Mouse (Mus musculus) MEL (cell line): ENCODE measurements around the gene Ccdc162. TPM values are rescaled to one million over a fixed set of nuclear protein-coding genes. Genes with fewer than 3 reads are reported as not detected.

ENCODE experiments used
- DNase-seq: peaks from one replicate; pipeline ENCODE4 v3.0.0; 2011; ENCODE audit warnings: low read depth, low spot score
- H3K27ac ChIP-seq: 2 replicates; pipeline ENCODE4 v1.5.1; 2012; ENCODE audit warnings: low read depth, mild to moderate bottlenecking, control low read depth, low read length, moderate library complexity; ENCODE audit not compliant: control insufficient read depth
- H3K27me3 ChIP-seq, 2 experiments: fragments of 150-350 bp in 1 of 2; sonication (generic) in 1 of 2; 2 replicates each; pipeline ENCODE4 v1.6.1; 2012; ENCODE audit warnings: low read length in 2 of 2, mild to moderate bottlenecking in 2 of 2, improper control_type of control experiment in 1 of 2, moderate library complexity in 1 of 2; ENCODE audit not compliant: insufficient read depth in 2 of 2, control insufficient read depth in 1 of 2
- H3K36me3 ChIP-seq, 2 experiments: 2 replicates each; pipeline ENCODE4 v1.6.1; 2012 to 2014; ENCODE audit warnings: low read length in 2 of 2, improper control_type of control experiment in 1 of 2, inconsistent platforms in 1 of 2, mild to moderate bottlenecking in 1 of 2; ENCODE audit not compliant: insufficient read depth in 2 of 2, control insufficient read depth in 1 of 2
- H3K4me1 ChIP-seq, 2 experiments: fragments of 150-350 bp in 1 of 2; sonication (generic) in 1 of 2; 2 replicates each; pipeline ENCODE4 v1.6.1; 2012; ENCODE audit warnings: low read length in 2 of 2, improper control_type of control experiment in 1 of 2, mild to moderate bottlenecking in 1 of 2; ENCODE audit not compliant: insufficient read depth in 2 of 2, control insufficient read depth in 1 of 2
- H3K4me3 ChIP-seq, 2 experiments: fragments of 150-350 bp in 1 of 2; sonication (generic) in 1 of 2; 2 replicates each; pipeline ENCODE4 v1.5.1; 2012; ENCODE audit warnings: low read depth in 2 of 2, low read length in 2 of 2, mild to moderate bottlenecking in 2 of 2, moderate library complexity in 2 of 2, control low read depth in 1 of 2, improper control_type of control experiment in 1 of 2; ENCODE audit not compliant: control insufficient read depth in 1 of 2, insufficient read depth in 1 of 2
- H3K79me2 ChIP-seq: 2 replicates; pipeline ENCODE4 v1.6.1; 2012; ENCODE audit warnings: mild to moderate bottlenecking, low read length, moderate library complexity; ENCODE audit not compliant: control insufficient read depth, poor library complexity, insufficient read depth
- H3K9ac ChIP-seq: 2 replicates; pipeline ENCODE4 v1.6.1; 2012; ENCODE audit warnings: low read depth, mild to moderate bottlenecking, control low read depth, low read length, moderate library complexity; ENCODE audit not compliant: control insufficient read depth, poor library complexity, severe bottlenecking
- H3K9me3 ChIP-seq: fragments of 150-350 bp; sonication (generic); replicated peaks from 2 replicates; pipeline ENCODE4 v1.6.1; 2012; ENCODE audit warnings: mild to moderate bottlenecking, low read length, improper control_type of control experiment, moderate library complexity; ENCODE audit not compliant: insufficient read depth
- BHLHE40 ChIP-seq: IDR thresholded peaks from 2 replicates; pipeline ENCODE4 v1.6.1; 2012; ENCODE audit warnings: low read depth, mild to moderate bottlenecking, inconsistent platforms, low read length, improper control_type of control experiment, borderline replicate concordance
- CHD2 ChIP-seq: IDR thresholded peaks from 2 replicates; pipeline ENCODE4 v1.6.1; 2011; ENCODE audit warnings: low read length, improper control_type of control experiment
- EP300 ChIP-seq, 2 experiments: IDR thresholded peaks; 2 replicates each; pipeline ENCODE4 v1.6.1; 2011; ENCODE audit warnings: improper control_type of control experiment in 2 of 2, low read length in 2 of 2, low read depth in 1 of 2, mild to moderate bottlenecking in 1 of 2
- ETS1 ChIP-seq: IDR thresholded peaks from 2 replicates; pipeline ENCODE4 v1.6.1; 2012; ENCODE audit warnings: low read depth, mild to moderate bottlenecking, inconsistent platforms, low read length, improper control_type of control experiment, moderate library complexity
- HCFC1 ChIP-seq: IDR thresholded peaks from 2 replicates; pipeline ENCODE4 v1.6.1; 2012; ENCODE audit warnings: low read depth, mild to moderate bottlenecking, inconsistent platforms, low read length, improper control_type of control experiment, moderate library complexity
- KAT2A ChIP-seq: conservative IDR thresholded peaks from 2 replicates; pipeline ENCODE4 v1.6.1; 2012; ENCODE audit warnings: low read depth, low read length, improper control_type of control experiment, inconsistent platforms
- MAFK ChIP-seq: IDR thresholded peaks from 2 replicates; pipeline ENCODE4 v1.6.1; 2011; ENCODE audit warnings: low read depth, mild to moderate bottlenecking, low read length, improper control_type of control experiment, borderline replicate concordance
- MAX ChIP-seq: IDR thresholded peaks from 2 replicates; pipeline ENCODE4 v1.6.1; 2011; ENCODE audit warnings: low read length, improper control_type of control experiment
- MEF2A ChIP-seq: IDR thresholded peaks from 2 replicates; pipeline ENCODE4 v1.6.1; 2014; ENCODE audit warnings: low read depth, mild to moderate bottlenecking, inconsistent platforms, low read length, improper control_type of control experiment; ENCODE audit not compliant: poor library complexity, insufficient replicate concordance, severe bottlenecking; ENCODE audit errors: extremely low read depth
- MXI1 ChIP-seq: IDR thresholded peaks from 2 replicates; pipeline ENCODE4 v1.6.1; 2011; ENCODE audit warnings: mild to moderate bottlenecking, low read depth, low read length, improper control_type of control experiment
- MYB ChIP-seq: IDR thresholded peaks from 2 replicates; pipeline ENCODE4 v1.6.1; 2011; ENCODE audit warnings: mild to moderate bottlenecking, low read depth, low read length, improper control_type of control experiment
- NRF1 ChIP-seq: IDR thresholded peaks from 2 replicates; pipeline ENCODE4 v1.6.1; 2014; ENCODE audit warnings: low read depth, mild to moderate bottlenecking, inconsistent platforms, low read length, improper control_type of control experiment, moderate library complexity; ENCODE audit not compliant: poor library complexity, insufficient read depth, severe bottlenecking
- POLR2AphosphoS5 ChIP-seq: IDR thresholded peaks from 2 replicates; pipeline ENCODE4 v1.6.1; 2012; ENCODE audit warnings: low read depth, borderline replicate concordance, mild to moderate bottlenecking, inconsistent platforms, low read length, moderate library complexity, mixed read lengths
- RAD21 ChIP-seq: IDR thresholded peaks from 2 replicates; pipeline ENCODE4 v1.6.1; 2011; ENCODE audit warnings: mild to moderate bottlenecking, low read depth, low read length, improper control_type of control experiment
- RCOR1 ChIP-seq: IDR thresholded peaks from 2 replicates; pipeline ENCODE4 v1.6.1; 2012; ENCODE audit warnings: low read depth, mild to moderate bottlenecking, inconsistent platforms, low read length, improper control_type of control experiment
- SIN3A ChIP-seq: IDR thresholded peaks from 2 replicates; pipeline ENCODE4 v1.6.1; 2012; ENCODE audit warnings: low read length, improper control_type of control experiment, inconsistent platforms
- SMC3 ChIP-seq: IDR thresholded peaks from 2 replicates; pipeline ENCODE4 v1.6.1; 2011; ENCODE audit warnings: low read depth, low read length, improper control_type of control experiment
- TBP ChIP-seq: IDR thresholded peaks from 2 replicates; pipeline ENCODE4 v1.8.0; 2011; ENCODE audit warnings: low read depth, low read length, improper control_type of control experiment
- TCF12 ChIP-seq: IDR thresholded peaks from 2 replicates; pipeline ENCODE4 v1.6.1; 2014; ENCODE audit warnings: low read depth, mild to moderate bottlenecking, inconsistent platforms, low read length, improper control_type of control experiment, moderate library complexity
- UBTF ChIP-seq: IDR thresholded peaks from 2 replicates; pipeline ENCODE4 v1.6.1; 2012; ENCODE audit warnings: low read depth, mild to moderate bottlenecking, inconsistent platforms, low read length, improper control_type of control experiment, moderate library complexity, borderline replicate concordance; ENCODE audit not compliant: insufficient read depth
- USF2 ChIP-seq, 2 experiments: IDR thresholded peaks; 2 replicates each; pipeline ENCODE4 v1.6.1; 2011 to 2012; ENCODE audit warnings: improper control_type of control experiment in 2 of 2, low read length in 2 of 2, borderline replicate concordance in 1 of 2, inconsistent platforms in 1 of 2, low read depth in 1 of 2, mild to moderate bottlenecking in 1 of 2; ENCODE audit not compliant: insufficient read depth in 1 of 2
- ZC3H11A ChIP-seq: IDR thresholded peaks from 2 replicates; pipeline ENCODE4 v1.6.1; 2012; ENCODE audit warnings: low read depth, mild to moderate bottlenecking, inconsistent platforms, low read length, improper control_type of control experiment
- ZKSCAN1 ChIP-seq: IDR thresholded peaks from 2 replicates; pipeline ENCODE4 v1.6.1; 2012; ENCODE audit warnings: low read depth, mild to moderate bottlenecking, inconsistent platforms, low read length, improper control_type of control experiment, moderate library complexity
- polyA plus RNA-seq, 2 experiments: library from polyadenylated mRNA; stranded (reverse) in 1 of 2; unstranded in 1 of 2; fragments of >175 nt in 1 of 2; fragments of >200 nt in 1 of 2; gene quantifications; 2 replicates each; pipeline versions ENCODE4 v1.2.1 to v1.2.4; 2012; ENCODE audit warnings: low replicate concordance in 2 of 2, low read depth in 1 of 2; ENCODE audit not compliant: insufficient read length in 2 of 2, insufficient read depth in 1 of 2, missing spikeins in 1 of 2
- total RNA-seq: library from RNA; depleted of rRNA; stranded (reverse); fragments of 300-350 nt; gene quantifications from 2 replicates; pipeline ENCODE4 v1.2.3, GENCODE M21; 2012

Ccdc162 gene
- total and polyA plus RNA-seq, 3 experiments = 0.06 TPM; not detected in 2

GRCm38 (mm10) chr10:41578541-41578940, 137.9 kb downstream of the Ccdc162 start:
- peaks cover 7 to 19% of the 10 kb centered on the region in 2 experiments for H3K27me3 ChIP-seq
- DNase-seq = no peak
- H3K79me2 ChIP-seq = no peaks in the 10 kb centered on the region
- H3K4me3 ChIP-seq = no peak overlapping the region
- H3K27ac ChIP-seq = no peak overlapping the region
- no peak overlapping the region for H3K9ac ChIP-seq
- TF ChIP-seq MXI1 (no peak), CHD2 (no peak), MAFK (no peak), TCF12 (no peak), KAT2A (no peak), USF2 (IDR thresholded peaks at IDR 0.05; ENCODE audit: borderline replicate concordance in 1 of 2, insufficient read depth in 1 of 2, low read depth in 1 of 2, low read length in 2 of 2) (no peak), MEF2A (no peak), TBP (no peak), BHLHE40 (no peak), POLR2AphosphoS5 (no peak), ZC3H11A (no peak), SMC3 (no peak), MYB (no peak), RCOR1 (no peak), HCFC1 (no peak), NRF1 (no peak), RAD21 (no peak)
- no peaks in the 10 kb centered on the region for H3K4me1 ChIP-seq
- H3K9me3 ChIP-seq = no peaks in the 10 kb centered on the region
- no peaks in the 10 kb centered on the region for H3K36me3 ChIP-seq

GRCm38 (mm10) chr10:41576328-41576833, 140.1 kb downstream of the Ccdc162 start:
- Histone ChIP-seq H3K79me2 (no peaks in the 10 kb centered on the region), H3K27me3 (peaks cover 4 to 14% of the 10 kb centered on the region in 2 experiments; a peak in 3 of 4 replicates), H3K36me3 (no peaks in the 10 kb centered on the region), H3K9ac (no peak overlapping the region), H3K4me3 (no peak overlapping the region), H3K4me1 (no peaks in the 10 kb centered on the region), H3K27ac (no peak overlapping the region), H3K9me3 (no peaks in the 10 kb centered on the region)
- no peak for DNase-seq
- TF ChIP-seq ZKSCAN1 = no peak
- TF ChIP-seq SIN3A = no peak
- no peak for TF ChIP-seq MAX
- TF ChIP-seq UBTF = no peak
- TF ChIP-seq EP300 (IDR thresholded peaks at IDR 0.05; ENCODE audit: low read depth in 1 of 2, low read length in 2 of 2) = no peak
- TF ChIP-seq ZC3H11A = no peak
- no peak for TF ChIP-seq ETS1
